Mouse (Mus musculus) hindbrain, embryonic 16.5 days (tissue): ENCODE data around the gene Ranbp17. TPM values are rescaled to one million over a fixed set of nuclear protein-coding genes. Genes with fewer than 3 reads are reported as not detected.

ENCODE experiments used
- ATAC-seq: fragments of 200-750 bp; cut with Nextera tagmentation; 2 replicates; pipeline ENCODE4 v1.8.0; 2017; ENCODE audit warnings: moderate TSS enrichment, moderate library complexity
- H3K27ac ChIP-seq: fragments of 300-500 bp; sonication (generic); 2 replicates; pipeline ENCODE4 v1.5.1; 2014; ENCODE audit warnings: low read depth, mild to moderate bottlenecking, control low read depth, low read length, moderate library complexity
- H3K27me3 ChIP-seq: fragments of 300-500 bp; sonication (generic); replicated peaks from 2 replicates; pipeline ENCODE4 v1.6.1; 2014; ENCODE audit warnings: low read length; ENCODE audit not compliant: control insufficient read depth, insufficient read depth
- H3K36me3 ChIP-seq: fragments of 300-500 bp; sonication (generic); 2 replicates; pipeline ENCODE4 v1.6.1; 2014; ENCODE audit warnings: mild to moderate bottlenecking, low read length, moderate library complexity, mixed read lengths; ENCODE audit not compliant: control insufficient read depth, insufficient read depth
- H3K4me1 ChIP-seq: fragments of 300-500 bp; sonication (generic); 2 replicates; pipeline ENCODE4 v1.6.1; 2014; ENCODE audit warnings: low read depth, low read length; ENCODE audit not compliant: control insufficient read depth, insufficient read depth
- H3K4me2 ChIP-seq: fragments of 300-500 bp; sonication (generic); 2 replicates; pipeline ENCODE4 v1.6.1; 2014; ENCODE audit warnings: mild to moderate bottlenecking, low read length, control low read depth, moderate library complexity
- H3K4me3 ChIP-seq: fragments of 300-500 bp; sonication (generic); 2 replicates; pipeline ENCODE4 v1.5.1; 2014; ENCODE audit warnings: mild to moderate bottlenecking, low read length, control low read depth, moderate library complexity
- H3K9ac ChIP-seq: fragments of 300-500 bp; sonication (generic); 2 replicates; pipeline ENCODE4 v1.6.1; 2014; ENCODE audit warnings: low read depth, mild to moderate bottlenecking, control low read depth, low read length, moderate library complexity
- H3K9me3 ChIP-seq: fragments of 300-500 bp; sonication (generic); 2 replicates; pipeline ENCODE4 v1.6.1; 2014; ENCODE audit warnings: mild to moderate bottlenecking, low read length, moderate library complexity; ENCODE audit not compliant: control insufficient read depth
- WGBS: fragments of 180-500 bp; shearing (Covaris S2); extraction: QIAGEN DNeasy Blood & Tissue Kit; methylation state at CpG from one replicate; pipeline ENCODE4 v1.1.7; 2014; 5-methylcytosine and 5-hydroxymethylcytosine counted together
- polyA plus RNA-seq: library from polyadenylated mRNA; unstranded; fragments of >200 nt; fragmentation: Nextera tagmentation; extraction: Ambion mirVana; gene quantifications from 2 replicates; pipeline ENCODE4 v1.2.1, GENCODE M21; 2015

Ranbp17 gene
- polyA plus RNA-seq, 1 experiment from 2014 or later: 5.2 TPM

GRCm38 (mm10) chr11:33299371-33299770 lies 214.2 kb downstream of the Ranbp17 start:
- WGBS: 58% methylated on average over 11 of the region's 11 CpGs
- no peak overlapping the region for H3K9ac ChIP-seq
- H3K4me2 ChIP-seq: peak overlapping the region; percentile 23; the same call in 1 of the 2 replicates
- no peak overlapping the region for H3K27ac ChIP-seq
- no peak for ATAC-seq
- H3K36me3 ChIP-seq: no peaks in the 10 kb centered on the region
- no peak overlapping the region for H3K4me3 ChIP-seq
- peaks cover 8% of the 10 kb centered on the region; the same call in 1 of the 2 replicates for H3K4me1 ChIP-seq
- H3K9me3 ChIP-seq: no peaks in the 10 kb centered on the region
- H3K27me3 ChIP-seq: no peaks in the 10 kb centered on the region

GRCm38 (mm10) chr11:33297121-33297520 lies 216.4 kb downstream of the Ranbp17 start:
- Histone ChIP-seq H3K4me2 (no peak overlapping the region; the same call in 1 of the 2 replicates), H3K27me3 (no peaks in the 10 kb centered on the region), H3K9ac (no peak overlapping the region), H3K9me3 (no peaks in the 10 kb centered on the region), H3K27ac (no peak overlapping the region), H3K36me3 (no peaks in the 10 kb centered on the region), H3K4me3 (no peak overlapping the region), H3K4me1 (peaks cover 8% of the 10 kb centered on the region; the same call in 1 of the 2 replicates)
- WGBS: 33% methylated on average over 8 of the region's 8 CpGs
- peak; percentile 85 for ATAC-seq

DNA sequence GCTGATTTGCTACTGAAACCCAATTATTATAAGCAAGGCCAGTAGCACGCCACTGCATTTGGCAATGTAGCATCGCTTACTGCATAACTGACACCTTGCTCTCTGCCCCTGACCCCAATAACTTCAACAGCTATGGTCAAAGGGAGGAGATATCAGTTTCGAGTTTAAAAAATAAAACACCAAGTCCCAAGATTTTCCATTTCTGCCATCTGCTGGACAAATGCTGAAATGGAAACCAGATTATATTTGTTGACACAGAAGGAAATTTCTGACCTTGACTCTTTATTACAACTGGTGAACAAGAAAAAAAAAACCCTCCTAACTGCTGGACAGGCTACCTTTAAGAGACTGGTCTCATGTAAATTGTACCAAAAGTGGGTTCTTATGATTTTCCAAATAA lies 218.1 kb downstream of the Ranbp17 start:
- ATAC-seq: no peak
- no peak overlapping the region for H3K4me2 ChIP-seq
- H3K36me3 ChIP-seq: no peaks in the 10 kb centered on the region
- H3K4me1 ChIP-seq: peaks cover 5% of the 10 kb centered on the region; the same call in 1 of the 2 replicates
- no peaks in the 10 kb centered on the region for H3K27me3 ChIP-seq
- H3K9ac ChIP-seq: no peak overlapping the region
- no peaks in the 10 kb centered on the region for H3K9me3 ChIP-seq
- WGBS: 49% methylated on average over 3 of the region's 3 CpGs
- H3K4me3 ChIP-seq: no peak overlapping the region
- H3K27ac ChIP-seq: no peak overlapping the region

- 83% methylated on average over 6 of the region's 6 CpGs for WGBS
These were observed 219.5 kb downstream of the Ranbp17 start for GRCm38 (mm10) chr11:33294063-33294462.

GRCm38 (mm10) chr11:33278571-33278970 lies 235.0 kb downstream of the Ranbp17 start:
- H3K36me3 ChIP-seq: no peaks in the 10 kb centered on the region
- ATAC-seq: no peak
- no peaks in the 10 kb centered on the region for H3K27me3 ChIP-seq
- H3K4me3 ChIP-seq: no peak overlapping the region
- 94% methylated on average over 2 of the region's 2 CpGs for WGBS
- no peak overlapping the region for H3K27ac ChIP-seq
- H3K9me3 ChIP-seq: no peaks in the 10 kb centered on the region
- no peaks in the 10 kb centered on the region for H3K4me1 ChIP-seq
- no peak overlapping the region for H3K9ac ChIP-seq
- H3K4me2 ChIP-seq: no peak overlapping the region

More at GRCm38 (mm10) chr11:33294063-33294462, 219.5 kb downstream of the Ranbp17 start:
- Histone ChIP-seq H3K9ac (no peak overlapping the region), H3K27ac (no peak overlapping the region), H3K9me3 (no peaks in the 10 kb centered on the region), H3K36me3 (no peaks in the 10 kb centered on the region), H3K4me3 (no peak overlapping the region), H3K4me1 (peaks cover 5% of the 10 kb centered on the region; the same call in 1 of the 2 replicates), H3K27me3 (no peaks in the 10 kb centered on the region), H3K4me2 (no peak overlapping the region)
- ATAC-seq: no peak

GRCm38 (mm10) chr11:33276637-33277036 lies 236.9 kb downstream of the Ranbp17 start, which contains the start of gene Gm12117:
TSS of gene Gm12117 (minus strand) at chr11:33276737.
- H3K9ac ChIP-seq: no peak within 1 kb of the TSS
- H3K27ac ChIP-seq: no peak within 1 kb of the TSS
- H3K4me2 ChIP-seq: no peak within 1 kb of the TSS
- WGBS: 94% methylated on average over 3 of the region's 3 CpGs
- H3K4me3 ChIP-seq: no peak within 1 kb of the TSS
- H3K9me3 ChIP-seq: no peaks in the 10 kb centered on the region
- ATAC-seq: no peak
- no peaks in the 10 kb centered on the region for H3K36me3 ChIP-seq
- H3K27me3 ChIP-seq: no peaks in the 10 kb centered on the region
- H3K4me1 ChIP-seq: no peaks in the 10 kb centered on the region

DNA sequence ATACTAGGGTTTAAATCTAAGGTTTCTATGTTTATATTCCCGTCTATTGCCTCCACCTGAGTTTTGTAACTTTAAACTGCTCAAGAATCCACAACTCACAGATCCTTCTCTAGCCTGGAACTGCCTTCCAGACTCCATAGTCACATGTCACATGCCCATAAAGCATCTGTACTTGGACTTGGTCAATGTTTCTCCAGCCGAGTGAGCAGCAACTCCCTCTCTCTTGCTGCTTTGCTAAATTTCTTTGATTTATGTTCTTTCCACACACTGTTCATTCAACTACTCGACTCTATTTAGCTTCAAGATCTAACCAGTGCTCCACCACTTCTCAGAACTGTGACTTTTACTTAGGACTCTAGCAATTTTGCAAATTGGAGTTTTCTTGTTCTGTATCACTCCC lies 238.7 kb downstream of the Ranbp17 start:
- ATAC-seq: no peak
- Histone ChIP-seq H3K4me3 (no peak overlapping the region), H3K4me1 (no peaks in the 10 kb centered on the region), H3K4me2 (no peak overlapping the region), H3K27ac (no peak overlapping the region), H3K9me3 (no peaks in the 10 kb centered on the region), H3K27me3 (no peaks in the 10 kb centered on the region), H3K9ac (no peak overlapping the region), H3K36me3 (no peaks in the 10 kb centered on the region)
- 80% methylated on average over 3 of the region's 3 CpGs for WGBS

GRCm38 (mm10) chr11:33274294-33274693 lies 239.3 kb downstream of the Ranbp17 start:
- 78% methylated on average over 1 of the region's 1 CpGs for WGBS
- Histone ChIP-seq H3K36me3 (no peaks in the 10 kb centered on the region), H3K4me3 (no peak overlapping the region), H3K27ac (no peak overlapping the region), H3K4me1 (no peaks in the 10 kb centered on the region), H3K9me3 (no peaks in the 10 kb centered on the region), H3K4me2 (no peak overlapping the region), H3K27me3 (no peaks in the 10 kb centered on the region), H3K9ac (no peak overlapping the region)
- no peak for ATAC-seq

DNA sequence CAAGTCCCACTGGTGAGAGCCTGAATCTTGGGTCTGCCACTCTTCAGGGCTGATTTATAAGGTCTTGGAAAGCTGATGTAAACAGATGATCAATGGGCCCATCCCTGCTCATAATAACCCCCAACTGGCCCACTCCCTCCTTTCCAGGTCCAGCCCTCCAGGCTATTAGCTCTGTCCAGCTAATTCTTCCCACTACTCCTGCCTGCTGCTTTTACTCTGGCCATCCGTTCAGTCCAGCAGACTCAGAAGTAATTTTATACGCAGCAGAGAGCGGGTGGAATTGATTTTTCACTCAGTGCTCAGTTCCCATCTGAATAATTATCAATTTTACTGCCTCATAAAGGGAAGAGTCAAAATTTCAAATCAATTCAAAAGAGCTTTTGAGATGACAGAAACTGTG lies 273.3 kb downstream of the Ranbp17 start:
- Histone ChIP-seq H3K4me2 (no peak overlapping the region), H3K4me3 (no peak overlapping the region), H3K4me1 (no peaks in the 10 kb centered on the region), H3K9ac (no peak overlapping the region), H3K36me3 (no peaks in the 10 kb centered on the region), H3K27me3 (no peaks in the 10 kb centered on the region), H3K9me3 (no peaks in the 10 kb centered on the region), H3K27ac (no peak overlapping the region)
- no peak for ATAC-seq
- WGBS: 62% methylated on average over 3 of the region's 3 CpGs

DNA sequence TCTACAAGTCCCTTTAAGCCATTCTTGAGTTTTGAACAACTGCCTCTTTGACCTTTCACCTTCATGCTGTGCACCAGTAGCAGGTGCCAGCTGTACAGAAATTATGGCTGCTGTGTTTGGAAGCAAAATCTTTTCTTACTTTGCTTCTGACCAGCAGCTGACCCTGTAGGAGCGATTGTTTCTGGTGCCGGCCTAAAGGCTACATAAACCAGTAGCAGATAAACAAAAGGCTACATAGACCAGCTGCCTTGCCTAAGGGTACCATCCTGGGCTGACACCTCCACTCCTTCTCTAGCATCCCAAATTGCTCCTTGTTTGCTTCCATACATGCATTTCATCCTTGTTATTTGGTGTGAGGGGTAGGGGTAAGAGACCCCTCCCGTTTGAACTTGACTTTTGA lies 279.4 kb downstream of the Ranbp17 start:
- Histone ChIP-seq H3K4me3 (no peak overlapping the region), H3K4me1 (peaks cover 7% of the 10 kb centered on the region), H3K27me3 (no peaks in the 10 kb centered on the region), H3K36me3 (no peaks in the 10 kb centered on the region), H3K9me3 (no peaks in the 10 kb centered on the region), H3K4me2 (no peak overlapping the region), H3K27ac (no peak overlapping the region; the same call in 1 of the 2 replicates), H3K9ac (no peak overlapping the region)
- WGBS: 29% methylated on average over 3 of the region's 3 CpGs
- no peak for ATAC-seq
